Mouse (Mus musculus) CH12.LX (cell line): ENCODE measurements at regions not wholly inside any gene's neighbourhood (a gene's known extent, or its start where the extent isn't known, plus 50 kb on each side); places are given as distances from the start of the nearest gene placed in this dataset.
"Not testable (repeated sequence)": the region's sequence is repeated elsewhere in the genome, so short reads cannot be mapped to it uniquely, and the experiment has no call there.

ENCODE experiments used
- DNase-seq: peaks from one replicate; pipeline ENCODE4 v3.0.0-alpha.2; 2013; ENCODE audit errors: extremely low read depth
- H3K27ac ChIP-seq: 2 replicates; pipeline ENCODE4 v1.5.1; 2012; ENCODE audit warnings: low read depth, mild to moderate bottlenecking, control low read depth, moderate library complexity; ENCODE audit not compliant: insufficient read depth
- H3K27me3 ChIP-seq: replicated peaks from 2 replicates; pipeline ENCODE3; 2012; ENCODE audit warnings: inconsistent platforms
- H3K36me3 ChIP-seq, 2 experiments: replicated peaks in 1 of 2; 2 replicates each; pipeline versions ENCODE3 to v1.6.1; 2012; ENCODE audit warnings: inconsistent platforms in 1 of 2, low read length in 1 of 2, mild to moderate bottlenecking in 1 of 2, mixed read lengths in 1 of 2, moderate library complexity in 1 of 2; ENCODE audit not compliant: control insufficient read depth in 1 of 2, insufficient read depth in 1 of 2
- H3K4me1 ChIP-seq, 2 experiments: 2 replicates each; pipeline ENCODE4 v1.6.1; 2012; ENCODE audit warnings: inconsistent platforms in 1 of 2, moderate library complexity in 1 of 2; ENCODE audit not compliant: insufficient read depth in 2 of 2, control insufficient read depth in 1 of 2
- H3K4me2 ChIP-seq: 2 replicates; pipeline ENCODE4 v1.6.1; 2012; ENCODE audit warnings: low read depth, mild to moderate bottlenecking, control low read depth; ENCODE audit not compliant: poor library complexity, insufficient read depth, severe bottlenecking
- H3K4me3 ChIP-seq, 3 experiments: fragments of 150-350 bp in 1 of 3; sonication (generic) in 1 of 3; replicated peaks in 1 of 3; 2 replicates each; pipeline versions ENCODE3 to v1.5.1; 2011 to 2012; ENCODE audit warnings: low read depth in 2 of 3, low read length in 2 of 3, mild to moderate bottlenecking in 2 of 3, moderate library complexity in 2 of 3, control low read depth in 1 of 3, improper control_type of control experiment in 1 of 3, inconsistent platforms in 1 of 3, mixed read lengths in 1 of 3; ENCODE audit not compliant: poor library complexity in 1 of 3
- H3K79me2 ChIP-seq: replicated peaks from 2 replicates; pipeline ENCODE4 v1.6.1; 2012; ENCODE audit warnings: mild to moderate bottlenecking, moderate library complexity; ENCODE audit not compliant: control insufficient read depth, poor library complexity, insufficient read depth, severe bottlenecking; ENCODE audit errors: extremely low read depth
- H3K9ac ChIP-seq: 2 replicates; pipeline ENCODE4 v1.6.1; 2012; ENCODE audit warnings: low read depth, mild to moderate bottlenecking, control low read depth, moderate library complexity; ENCODE audit not compliant: insufficient read depth
- H3K9me3 ChIP-seq: replicated peaks from 2 replicates; pipeline ENCODE3; 2012; ENCODE audit warnings: low read length, inconsistent platforms, mixed read lengths
- CHD1 ChIP-seq: IDR thresholded peaks from 2 replicates; pipeline ENCODE4 v1.6.1; 2012; ENCODE audit warnings: low read depth, low read length, improper control_type of control experiment, inconsistent platforms
- CTCF ChIP-seq, 2 experiments: IDR thresholded peaks in 1 of 2; conservative IDR thresholded peaks in 1 of 2; 2 replicates each; pipeline ENCODE4 v1.5.1; 2011 to 2012; ENCODE audit warnings: low read depth in 2 of 2, low read length in 2 of 2, improper control_type of control experiment in 1 of 2, inconsistent platforms in 1 of 2, mild to moderate bottlenecking in 1 of 2, moderate library complexity in 1 of 2
- ETS1 ChIP-seq: conservative IDR thresholded peaks from 2 replicates; pipeline ENCODE4 v1.6.1; 2012; ENCODE audit warnings: low read depth, mild to moderate bottlenecking, inconsistent platforms, low read length, improper control_type of control experiment, moderate library complexity
- JUND ChIP-seq: conservative IDR thresholded peaks from 2 replicates; pipeline ENCODE4 v1.6.1; 2011; ENCODE audit warnings: low read depth, low read length, improper control_type of control experiment
- MXI1 ChIP-seq: IDR thresholded peaks from 2 replicates; pipeline ENCODE4 v1.6.1; 2011; ENCODE audit warnings: mild to moderate bottlenecking, low read depth, low read length, improper control_type of control experiment
- NELFE ChIP-seq: IDR thresholded peaks from 2 replicates; pipeline ENCODE4 v1.6.1; 2011; ENCODE audit warnings: low read depth, low read length, improper control_type of control experiment
- RAD21 ChIP-seq: IDR thresholded peaks from 2 replicates; pipeline ENCODE4 v1.6.1; 2011; ENCODE audit warnings: low read depth, mild to moderate bottlenecking, low read length, improper control_type of control experiment, moderate library complexity
- SMC3 ChIP-seq: IDR thresholded peaks from 2 replicates; pipeline ENCODE4 v1.6.1; 2011; ENCODE audit warnings: low read depth, low read length, improper control_type of control experiment
- TBP ChIP-seq: conservative IDR thresholded peaks from 2 replicates; pipeline ENCODE4 v1.6.1; 2011; ENCODE audit warnings: low read depth, low read length, improper control_type of control experiment
- UBTF ChIP-seq: IDR thresholded peaks from 2 replicates; pipeline ENCODE4 v1.6.1; 2012; ENCODE audit warnings: low read depth, mild to moderate bottlenecking, inconsistent platforms, low read length, improper control_type of control experiment, moderate library complexity
- ZKSCAN1 ChIP-seq: IDR thresholded peaks from 2 replicates; pipeline ENCODE4 v1.6.1; 2012; ENCODE audit warnings: low read depth, inconsistent platforms, low read length, improper control_type of control experiment, borderline replicate concordance
- ZMIZ1 ChIP-seq: IDR thresholded peaks from 2 replicates; pipeline ENCODE4 v1.6.1; 2012; ENCODE audit warnings: low read depth, mild to moderate bottlenecking, inconsistent platforms, low read length, improper control_type of control experiment
- ZNF384 ChIP-seq: IDR thresholded peaks from 2 replicates; pipeline ENCODE4 v1.6.1; 2012; ENCODE audit warnings: low read depth, low read length, improper control_type of control experiment, inconsistent platforms
- dilution Hi-C: fragments of 300-500 bp; cut with MboI; formaldehyde crosslinking; loops from 2 replicates; pipeline ENCODE4 v1.14.3; 2020; ENCODE audit warnings: low sequenced_read_pairs; ENCODE audit not compliant: extremely low pct_unique_long_range_greater_than_20kb, extremely low pct_ligation_motif_present
- in situ Hi-C: fragments of 300-500 bp; cut with MboI; formaldehyde crosslinking; loops from 3 replicates; pipeline ENCODE4 v1.14.3; 2019; ENCODE audit warnings: low sequenced_read_pairs, low pct_ligation_motif_present, low pct_unique_long_range_greater_than_20kb, mixed read lengths

GRCm38 (mm10) chr3:126245834-126246233 lies 117.7 kb upstream of the Arsj start:
- Histone ChIP-seq H3K9ac (no peak overlapping the region), H3K79me2 (no peaks in the 10 kb centered on the region), H3K4me2 (no peak overlapping the region), H3K4me3 (no peak overlapping the region), H3K4me1 (no peaks in the 10 kb centered on the region), H3K36me3 (no peaks in the 10 kb centered on the region), H3K9me3 (no peaks in the 10 kb centered on the region), H3K27ac (no peak overlapping the region), H3K27me3 (no peaks in the 10 kb centered on the region)
- dilution Hi-C loops, result no loop called here
- in situ Hi-C loops, result no loop called here
- DNase-seq, result no peak
- TF ChIP-seq JUND (no peak), CHD1 (no peak), UBTF (no peak), ZKSCAN1 (no peak), TBP (no peak), ZMIZ1 (no peak), CTCF (conservative IDR thresholded peaks at IDR 0.05 in 1 of 2, IDR thresholded peaks at IDR 0.05 in 1 of 2; ENCODE audit: low read depth in 2 of 2, low read length in 2 of 2) (no peak), NELFE (no peak), ZNF384 (no peak), ETS1 (no peak)

GRCm38 (mm10) chr3:126261270-126261669 lies 102.2 kb upstream of the Arsj start:
- TF ChIP-seq SMC3 (peak; percentile 44; the same call in 1 of the 2 replicates), CTCF (conservative IDR thresholded peaks at IDR 0.05 in 1 of 2, IDR thresholded peaks at IDR 0.05 in 1 of 2; ENCODE audit: low read depth in 2 of 2, low read length in 2 of 2) (peak in 1 of 2 experiments; percentile 57; a peak in 2 of 4 replicates), RAD21 (peak; percentile 54), MXI1 (no peak)
- TF ChIP-seq, all 38 proteins: peak for 3
- no peaks in the 10 kb centered on the region for H3K36me3 ChIP-seq
- no peak overlapping the region for H3K4me2 ChIP-seq
- no peaks in the 10 kb centered on the region for H3K79me2 ChIP-seq
- DNase-seq, result peak; percentile 26
- H3K4me3 ChIP-seq, result no peak overlapping the region
- H3K27me3 ChIP-seq, result no peaks in the 10 kb centered on the region
- no peaks in the 10 kb centered on the region for H3K9me3 ChIP-seq
- dilution Hi-C loops (no loop called here), in situ Hi-C loops (no loop called here)
- no peak overlapping the region for H3K9ac ChIP-seq
- no peak overlapping the region for H3K27ac ChIP-seq
- no peaks in the 10 kb centered on the region for H3K4me1 ChIP-seq

GRCm38 (mm10) chr3:126272027-126272426 lies 91.5 kb upstream of the Arsj start:
- TF ChIP-seq RAD21 (peak; percentile 14), CTCF (conservative IDR thresholded peaks at IDR 0.05 in 1 of 2, IDR thresholded peaks at IDR 0.05 in 1 of 2; ENCODE audit: low read depth in 2 of 2, low read length in 2 of 2) (peak in 1 of 2 experiments; percentile 56; a peak in 2 of 4 replicates), SMC3 (peak; percentile 43)
- H3K36me3 ChIP-seq, H3K9me3 ChIP-seq, dilution Hi-C loops, H3K4me3 ChIP-seq, H3K27me3 ChIP-seq, H3K4me1 ChIP-seq, H3K27ac ChIP-seq, H3K79me2 ChIP-seq, in situ Hi-C loops, H3K4me2 ChIP-seq, H3K9ac ChIP-seq: not testable (repeated sequence)
- peak; percentile 16 for DNase-seq
